ENCODE assay signal across 9 mouse cellular contexts in the genomic region with DNA sequence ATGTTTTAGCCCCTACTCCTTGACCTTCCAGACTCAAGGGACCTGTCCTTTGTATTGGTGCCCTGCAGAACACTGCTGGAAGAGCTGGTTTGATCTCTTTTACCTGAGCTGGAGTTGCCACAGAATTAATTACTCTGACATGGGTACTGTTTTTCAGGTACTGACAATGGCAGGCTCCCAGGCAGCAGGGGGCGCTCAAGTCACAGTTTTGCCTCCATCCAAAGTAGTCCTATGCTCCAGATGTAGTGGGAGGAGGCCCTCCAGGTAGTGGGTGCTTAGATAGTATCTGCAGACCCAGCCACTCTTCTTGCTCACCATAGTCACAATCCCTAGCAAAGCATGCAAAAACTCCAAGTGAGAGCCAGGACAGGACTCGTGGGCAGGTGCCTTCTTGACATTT. TPM values are rescaled to one million over a fixed set of nuclear protein-coding genes. Genes with fewer than 3 reads are reported as not detected.
A peak's percentile ranks its signal among the peaks of the same experiment; 100 is the strongest.
DNase-seq lines count a peak whose midpoint lies in the region; ATAC-seq and TF ChIP-seq lines count a peak whose summit lies in the region.
"Had no signal": no experiment of that assay in that cellular context is flagged by ENCODE, and none has a peak within 500 bp of the region (broad histone marks: within the 10 kb centered on the region; RNA-seq: fewer than 3 reads in every experiment).

No protein-coding gene starts in this region.

- H3K4me2 ChIP-seq in heart, embryonic 15.5 days: no peak overlapping the region
- H3K4me2 ChIP-seq: limb, embryonic 15.5 days had no signal

- H3K9ac ChIP-seq in ES-Bruce4 (ENCODE audit: low read depth, poor library complexity, severe bottlenecking): no peak overlapping the region
- H3K9ac ChIP-seq in heart, embryonic 15.5 days: no peak overlapping the region
- H3K9ac ChIP-seq: limb, embryonic 15.5 days had no signal

- TF ChIP-seq EP300 in ES-Bruce4 (IDR thresholded peaks at IDR 0.05; ENCODE audit: insufficient read depth, low read depth, low read length): no peak

- ATAC-seq in heart, embryonic 15.5 days (replicated peaks; ENCODE audit: insufficient number of reproducible peaks, insufficient read depth, low FRiP score, low read depth): 0 out of 2 replicates have a peak, but pooled peaks have one; percentile 15

- H3K27me3 ChIP-seq in ES-Bruce4 (ENCODE audit: control insufficient read depth, insufficient read depth, low read length, poor library complexity, severe bottlenecking): no peaks in the 10 kb centered on the region
- H3K27me3 ChIP-seq in heart, embryonic 15.5 days: no peaks in the 10 kb centered on the region
- H3K27me3 ChIP-seq: limb, embryonic 15.5 days had no signal

- no peak overlapping the region for H3K27ac ChIP-seq in ES-Bruce4 (ENCODE audit: insufficient read depth, low read length)
- H3K27ac ChIP-seq in heart, embryonic 15.5 days: no peak overlapping the region
- H3K27ac ChIP-seq: limb, embryonic 15.5 days had no signal

- H3K4me1 ChIP-seq in ES-Bruce4 (ENCODE audit: control insufficient read depth, insufficient read depth, low read length): peaks cover 3% of the 10 kb centered on the region
- peaks cover 47% of the 10 kb centered on the region for H3K4me1 ChIP-seq in heart, embryonic 15.5 days (replicated peaks)

- no peak for TF ChIP-seq POLR2A in ES-Bruce4 (IDR thresholded peaks at IDR 0.05; ENCODE audit: insufficient read depth, low read length)

- TF ChIP-seq CTCF in ES-Bruce4 (IDR thresholded peaks at IDR 0.05; ENCODE audit: low read depth, low read length): peak; percentile 91

- no peak overlapping the region for H3K4me3 ChIP-seq in ES-Bruce4 (ENCODE audit: low read depth, low read length)
- H3K4me3 ChIP-seq in heart, embryonic 15.5 days: no peak overlapping the region
- H3K4me3 ChIP-seq: limb, embryonic 15.5 days had no signal

- H3K36me3 ChIP-seq in ES-Bruce4 (ENCODE audit: control insufficient read depth, insufficient read depth, low read length, poor library complexity, severe bottlenecking): no peaks in the 10 kb centered on the region
- peaks cover 7% of the 10 kb centered on the region; the same call in 1 of the 2 replicates for H3K36me3 ChIP-seq in heart, embryonic 15.5 days

- 33% methylated on average over 2 of the region's 2 CpGs for WGBS in heart, embryonic 15.5 days

- peak; percentile 80 to 86 for DNase-seq in adrenal gland, adult 18-20 months (ENCODE audit: low spot score in 2 of 2)
- peak; percentile 79 for DNase-seq in embryo, embryonic 10 days (ENCODE audit: low spot score)
- peak; percentile 48 for DNase-seq in layer of hippocampus, adult 9-11 months
- peak; percentile 80 for DNase-seq in lung, postnatal 10 days
- DNase-seq in right cerebral cortex, postnatal 36 days (ENCODE audit: low spot score in 2 of 2): peak; percentile 47 to 67
- peak; percentile 87 for DNase-seq in urinary bladder, postnatal 25 days (ENCODE audit: low spot score)

- H3K9me3 ChIP-seq in ES-Bruce4 (replicated peaks; ENCODE audit: control insufficient read depth, insufficient read depth, low read length, poor library complexity, severe bottlenecking): no peaks in the 10 kb centered on the region
- H3K9me3 ChIP-seq in heart, embryonic 15.5 days (replicated peaks): no peaks in the 10 kb centered on the region
- H3K9me3 ChIP-seq: limb, embryonic 15.5 days had no signal

RNA-seq across cellular contexts. Expression of a gene that starts 36.6 kb away (rescaled TPM):
- polyA plus RNA-seq in ES-Bruce4 (2011; ENCODE audit: insufficient read depth, insufficient read length, low read depth, missing spikeins): 23.4 and 27.0 TPM in 2 replicates
- 10 to 100 TPM in 1 of 2 experiments, 1 to 10 TPM in 1; 6.4 to 20.2 TPM for total RNA-seq in adrenal gland, adult 18-20 months (2021)
- polyA plus RNA-seq in heart, embryonic 15.5 days (2015; fragmentation: Nextera tagmentation; extraction: Ambion mirVana): 28.7 and 35.0 TPM in 2 replicates

RNA-seq across cellular contexts. Expression of a gene that starts 55.4 kb away (rescaled TPM):
- polyA plus RNA-seq in ES-Bruce4 (2011; ENCODE audit: insufficient read depth, insufficient read length, low read depth, missing spikeins): 1.1 TPM in 1 of 2 replicates, not detected in the other
- total RNA-seq in adrenal gland, adult 18-20 months (2021): under 1 TPM; 0.22 to 0.96 TPM
- polyA plus RNA-seq in heart, embryonic 15.5 days (2015; fragmentation: Nextera tagmentation; extraction: Ambion mirVana): 0.48 and 1.9 TPM in 2 replicates
